Mouse (Mus musculus) stomach, embryonic 14.5 days (tissue): ENCODE results near the gene Gm45015. TPM values are rescaled to one million over a fixed set of nuclear protein-coding genes. Genes with fewer than 3 reads are reported as not detected.

ENCODE experiments used
- ATAC-seq: fragments of 200-750 bp; cut with Nextera tagmentation; 2 replicates; pipeline ENCODE4 v1.8.0; 2017; ENCODE audit warnings: low read depth, moderate TSS enrichment; ENCODE audit not compliant: insufficient number of reproducible peaks, insufficient read depth, low FRiP score
- H3K27ac ChIP-seq: fragments of 300-500 bp; sonication (generic); 2 replicates; pipeline ENCODE4 v1.5.1; 2014; ENCODE audit warnings: mild to moderate bottlenecking, low read length, moderate library complexity, mixed read lengths
- H3K27me3 ChIP-seq: fragments of 300-500 bp; sonication (generic); 2 replicates; pipeline ENCODE4 v1.6.1; 2014; ENCODE audit warnings: low read length, control low read depth, mixed read lengths; ENCODE audit not compliant: control insufficient read depth, insufficient read depth
- H3K36me3 ChIP-seq: fragments of 300-500 bp; sonication (generic); 2 replicates; pipeline ENCODE4 v1.6.1; 2014; ENCODE audit warnings: mild to moderate bottlenecking, control low read depth, low read length, moderate library complexity, mixed read lengths; ENCODE audit not compliant: control insufficient read depth, insufficient read depth
- H3K4me1 ChIP-seq: fragments of 300-500 bp; sonication (generic); 2 replicates; pipeline ENCODE4 v1.6.1; 2014; ENCODE audit warnings: low read length, control low read depth, mixed read lengths; ENCODE audit not compliant: control insufficient read depth, insufficient read depth
- H3K4me2 ChIP-seq: fragments of 300-500 bp; sonication (generic); replicated peaks from 2 replicates; pipeline ENCODE4 v1.6.1; 2014; ENCODE audit warnings: low read depth, low read length, control low read depth
- H3K4me3 ChIP-seq: fragments of 300-500 bp; sonication (generic); 2 replicates; pipeline ENCODE4 v1.5.1; 2014; ENCODE audit warnings: low read depth, low read length, control low read depth
- H3K9ac ChIP-seq: fragments of 300-500 bp; sonication (generic); replicated peaks from 2 replicates; pipeline ENCODE4 v1.6.1; 2014; ENCODE audit warnings: low read depth, mild to moderate bottlenecking, control low read depth, low read length, moderate library complexity, mixed read lengths
- H3K9me3 ChIP-seq: fragments of 300-500 bp; sonication (generic); 2 replicates; pipeline ENCODE4 v1.6.1; 2016; ENCODE audit warnings: low read depth, low read length, control low read depth; ENCODE audit not compliant: control insufficient read depth
- WGBS: fragments of 180-500 bp; shearing (Covaris S2); extraction: QIAGEN DNeasy Blood & Tissue Kit; methylation state at CpG from one replicate; pipeline ENCODE4 v1.1.7; 2014; 5-methylcytosine and 5-hydroxymethylcytosine counted together
- polyA plus RNA-seq: library from polyadenylated mRNA; unstranded; fragments of >200 nt; fragmentation: Nextera tagmentation; extraction: Ambion mirVana; gene quantifications from 2 replicates; pipeline ENCODE4 v1.2.1, GENCODE M21; 2014

The Gm45015 gene
- polyA plus RNA-seq, 1 experiment from 2014 or later, result not detected

DNA sequence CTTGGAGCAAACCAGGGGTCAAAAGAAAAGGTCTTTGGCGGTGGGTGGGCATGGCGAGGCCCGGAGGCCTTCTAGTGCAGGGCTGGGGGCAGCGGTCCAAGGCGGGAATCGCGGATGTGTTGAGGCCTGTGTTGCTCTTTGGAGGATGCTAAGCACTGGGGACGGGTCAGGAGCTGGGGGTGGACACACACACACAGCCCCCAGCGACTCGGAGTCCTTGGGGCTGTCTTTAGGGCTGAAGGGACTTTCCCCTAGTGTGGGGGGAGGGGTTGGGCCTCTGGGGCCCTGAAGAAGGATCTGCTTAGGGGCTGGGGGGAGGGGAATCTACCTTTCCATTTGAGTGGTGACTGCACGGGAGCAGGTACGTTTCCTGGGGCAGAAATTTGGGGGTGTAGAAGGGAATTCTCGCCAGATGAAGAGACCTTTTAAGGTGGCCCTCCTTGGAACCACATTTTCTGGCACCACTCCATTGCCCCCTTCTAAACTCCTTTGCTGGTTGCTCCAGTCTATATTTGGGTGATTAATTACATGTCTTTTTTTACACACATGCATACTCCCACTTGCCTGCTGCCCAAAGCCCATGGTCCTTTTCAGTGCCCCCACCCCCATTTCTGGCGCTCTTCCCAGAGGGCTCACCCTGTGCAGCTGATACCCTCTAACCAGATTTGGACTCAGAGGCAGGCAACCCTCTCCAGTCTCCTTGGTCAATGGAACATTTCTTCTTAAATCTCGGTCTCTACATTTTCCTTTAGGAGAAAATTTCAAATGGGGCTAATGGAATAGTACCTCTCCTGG is 6.5 kb upstream of the Gm45015 start:
- Histone ChIP-seq H3K4me1 (no peaks in the 10 kb centered on the region), H3K9ac (peak overlapping the region; percentile 57), H3K36me3 (no peaks in the 10 kb centered on the region; the same call in 1 of the 2 replicates), H3K27me3 (no peaks in the 10 kb centered on the region), H3K9me3 (no peaks in the 10 kb centered on the region), H3K27ac (peak overlapping the region; percentile 67; the same call in 1 of the 2 replicates), H3K4me2 (peak overlapping the region; percentile 44), H3K4me3 (peak overlapping the region; percentile 59)
- 17% methylated on average over 15 of the region's 15 CpGs for WGBS
- peak; percentile 53 for ATAC-seq

DNA sequence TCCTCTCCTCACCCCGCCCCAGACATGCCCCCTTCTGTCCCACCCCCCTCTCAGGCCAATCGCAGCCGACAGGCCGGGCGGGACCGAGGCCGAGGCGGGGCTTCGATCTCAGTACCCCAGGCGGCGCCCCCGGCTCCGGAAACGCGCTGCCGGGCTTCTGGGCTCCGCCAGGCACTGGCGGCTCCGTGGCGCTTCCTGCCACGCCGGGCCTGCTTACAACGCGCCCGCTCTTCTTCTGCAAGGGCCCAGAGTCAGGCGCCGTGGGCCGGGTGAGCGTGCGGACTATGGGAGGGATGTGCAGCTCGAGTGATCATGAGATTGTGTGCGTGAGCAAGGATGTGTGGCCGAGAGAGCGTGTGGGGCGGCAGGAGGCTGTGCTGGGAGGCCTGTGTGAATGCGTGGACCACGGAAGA is 5.8 kb upstream of the Gm45015 start, which contains the start of gene Zfp275:
Gene Zfp275 (plus strand): TSS at position 139 of the 413 bp plus-strand sequence.
- peak within 1 kb of the TSS; percentile 59 for H3K4me3 ChIP-seq
- no peaks in the 10 kb centered on the region for H3K27me3 ChIP-seq
- peak within 1 kb of the TSS; percentile 57 for H3K9ac ChIP-seq
- no peaks in the 10 kb centered on the region for H3K9me3 ChIP-seq
- peak within 1 kb of the TSS; percentile 67; the same call in 1 of the 2 replicates for H3K27ac ChIP-seq
- WGBS, result 24% methylated on average over 37 of the region's 37 CpGs
- no peaks in the 10 kb centered on the region for H3K4me1 ChIP-seq
- ATAC-seq, result peak; percentile 89
- H3K36me3 ChIP-seq, result no peaks in the 10 kb centered on the region
- H3K4me2 ChIP-seq, result peak within 1 kb of the TSS; percentile 44

- Histone ChIP-seq H3K9ac (no peak overlapping the region), H3K9me3 (no peaks in the 10 kb centered on the region), H3K27me3 (no peaks in the 10 kb centered on the region), H3K4me1 (no peaks in the 10 kb centered on the region), H3K4me3 (peak overlapping the region; percentile 59; the same call in 1 of the 2 replicates), H3K27ac (no peak overlapping the region), H3K36me3 (no peaks in the 10 kb centered on the region), H3K4me2 (0 out of 2 replicates have a peak overlapping the region, but pooled peaks have one; percentile 14)
- WGBS, result 21% methylated on average over 3 of the region's 3 CpGs
- ATAC-seq, result no peak
Observed at GRCm38 (mm10) chrX:73342068-73342467, 5.4 kb upstream of the Gm45015 start.

- no peaks in the 10 kb centered on the region for H3K9me3 ChIP-seq
- no peak for ATAC-seq
- H3K9ac ChIP-seq, result no peak overlapping the region
- no peak overlapping the region for H3K4me2 ChIP-seq
- no peaks in the 10 kb centered on the region for H3K36me3 ChIP-seq
- 48% methylated on average over 1 of the region's 1 CpGs for WGBS
- H3K4me3 ChIP-seq, result no peak overlapping the region
- H3K4me1 ChIP-seq, result no peaks in the 10 kb centered on the region
- no peak overlapping the region for H3K27ac ChIP-seq
- H3K27me3 ChIP-seq, result no peaks in the 10 kb centered on the region
Observed at GRCm38 (mm10) chrX:73341473-73341872, 4.8 kb upstream of the Gm45015 start.

DNA sequence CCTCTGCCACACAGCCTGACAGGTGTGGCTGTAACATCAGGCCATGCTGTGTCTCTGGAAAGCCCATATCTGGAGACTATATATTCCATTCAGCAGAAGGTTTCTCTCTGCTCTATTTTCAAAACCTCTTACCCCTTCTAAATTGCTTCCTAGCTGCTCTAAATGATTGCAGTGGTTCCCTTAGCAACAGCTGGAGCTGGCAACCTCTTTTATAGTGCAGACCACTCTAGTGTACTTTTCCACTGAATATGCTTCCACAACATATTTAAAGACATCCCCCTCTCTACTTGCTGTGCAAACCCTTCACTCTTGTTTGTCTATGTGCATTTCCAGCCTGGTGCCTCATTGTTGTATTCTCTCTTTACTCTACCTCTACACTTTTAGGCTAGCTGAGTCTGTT is 3.1 kb downstream of the Gm45015 start:
- H3K4me2 ChIP-seq, result no peak overlapping the region
- no peak overlapping the region for H3K4me3 ChIP-seq
- H3K27ac ChIP-seq, result no peak overlapping the region
- H3K9ac ChIP-seq, result no peak overlapping the region
- H3K9me3 ChIP-seq, result no peaks in the 10 kb centered on the region
- H3K36me3 ChIP-seq, result no peaks in the 10 kb centered on the region
- H3K4me1 ChIP-seq, result no peaks in the 10 kb centered on the region
- H3K27me3 ChIP-seq, result no peaks in the 10 kb centered on the region
- ATAC-seq, result no peak

- H3K4me2 ChIP-seq, result no peak overlapping the region
- H3K9me3 ChIP-seq, result no peaks in the 10 kb centered on the region
- 72% methylated on average over 2 of the region's 2 CpGs for WGBS
- H3K27ac ChIP-seq, result no peak overlapping the region
- no peaks in the 10 kb centered on the region for H3K27me3 ChIP-seq
- H3K9ac ChIP-seq, result no peak overlapping the region
- H3K4me3 ChIP-seq, result no peak overlapping the region
- H3K4me1 ChIP-seq, result no peaks in the 10 kb centered on the region
- no peak for ATAC-seq
- H3K36me3 ChIP-seq, result no peaks in the 10 kb centered on the region
Observed at GRCm38 (mm10) chrX:73327215-73327614, 9.4 kb downstream of the Gm45015 start.

- no peaks in the 10 kb centered on the region for H3K9me3 ChIP-seq
- no peaks in the 10 kb centered on the region for H3K27me3 ChIP-seq
- no peaks in the 10 kb centered on the region for H3K36me3 ChIP-seq
- no peak for ATAC-seq
- H3K4me1 ChIP-seq, result no peaks in the 10 kb centered on the region
- no peak overlapping the region for H3K4me3 ChIP-seq
- 67% methylated on average over 3 of the region's 3 CpGs for WGBS
- H3K27ac ChIP-seq, result no peak overlapping the region
- no peak overlapping the region for H3K9ac ChIP-seq
- H3K4me2 ChIP-seq, result no peak overlapping the region
Observed at GRCm38 (mm10) chrX:73321029-73321428, 15.6 kb downstream of the Gm45015 start.

DNA sequence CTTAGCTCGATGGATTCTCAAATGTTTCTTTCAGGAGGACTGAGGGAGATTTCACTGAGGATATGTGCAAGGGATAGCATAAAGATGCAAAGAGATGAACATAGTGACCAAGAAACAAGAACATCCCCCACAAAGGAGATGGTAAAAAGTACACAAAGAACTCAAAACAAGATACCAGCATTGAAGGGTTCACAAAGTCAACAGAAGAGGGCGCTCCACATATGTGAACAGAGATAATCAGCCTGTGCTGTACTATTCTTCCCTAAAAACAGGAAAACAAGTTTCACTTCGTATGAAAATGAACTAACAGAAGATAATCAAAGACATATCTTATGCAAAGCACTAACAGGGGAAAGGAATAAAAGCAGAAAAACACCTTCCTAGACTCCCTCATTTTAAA is 24.1 kb downstream of the Gm45015 start:
- no peaks in the 10 kb centered on the region for H3K9me3 ChIP-seq
- no peak overlapping the region for H3K4me3 ChIP-seq
- no peaks in the 10 kb centered on the region for H3K27me3 ChIP-seq
- H3K27ac ChIP-seq, result no peak overlapping the region
- H3K4me2 ChIP-seq, result no peak overlapping the region
- H3K36me3 ChIP-seq, result no peaks in the 10 kb centered on the region
- H3K9ac ChIP-seq, result no peak overlapping the region
- ATAC-seq, result no peak
- WGBS, result 38% methylated on average over 3 of the region's 3 CpGs
- H3K4me1 ChIP-seq, result no peaks in the 10 kb centered on the region
